Mouse (Mus musculus): Measurements from ENCODE around the gene Iffo2. TPM values are rescaled to one million over a fixed set of nuclear protein-coding genes. Genes with fewer than 3 reads are reported as not detected.

The Iffo2 gene
- polyA plus RNA-seq, 1 experiment from 2014 or later: 3.5 TPM

GRCm38 (mm10) chr4:139574799-139575672, 44.7 kb downstream of the Iffo2 start:
- H3K4me2 ChIP-seq (ENCODE audit: low read length): peak overlapping the region; percentile 69
- peak; percentile 68 for ATAC-seq
- H3K4me1 ChIP-seq (ENCODE audit: control insufficient read depth, insufficient read depth, low read length): peaks cover 27% of the 10 kb centered on the region
- peak overlapping the region; percentile 91 for H3K9ac ChIP-seq (ENCODE audit: low read depth, low read length)
- H3K27ac ChIP-seq (ENCODE audit: low read length): peak overlapping the region; percentile 89
- under 1% methylated on average over 88 of the region's 111 CpGs for WGBS
- no peaks in the 10 kb centered on the region for H3K27me3 ChIP-seq (ENCODE audit: control insufficient read depth, insufficient read depth, low read depth, low read length)
- peak overlapping the region; percentile 92 for H3K4me3 ChIP-seq (ENCODE audit: low read depth, low read length)
- no peaks in the 10 kb centered on the region for H3K36me3 ChIP-seq (ENCODE audit: control insufficient read depth, insufficient read depth, low read length)
- no peaks in the 10 kb centered on the region for H3K9me3 ChIP-seq (replicated peaks; ENCODE audit: control insufficient read depth, low read length, poor library complexity, severe bottlenecking)

GRCm38 (mm10) chr4:139575673-139576003, 45.3 kb downstream of the Iffo2 start:
- H3K27me3 ChIP-seq (ENCODE audit: control insufficient read depth, insufficient read depth, low read depth, low read length): no peaks in the 10 kb centered on the region
- H3K4me2 ChIP-seq (ENCODE audit: low read length): peak overlapping the region; percentile 69
- peak overlapping the region; percentile 91 for H3K9ac ChIP-seq (ENCODE audit: low read depth, low read length)
- peaks cover 33% of the 10 kb centered on the region for H3K4me1 ChIP-seq (ENCODE audit: control insufficient read depth, insufficient read depth, low read length)
- 8% methylated on average over 14 of the region's 14 CpGs for WGBS
- peak overlapping the region; percentile 89 for H3K27ac ChIP-seq (ENCODE audit: low read length)
- H3K9me3 ChIP-seq (replicated peaks; ENCODE audit: control insufficient read depth, low read length, poor library complexity, severe bottlenecking): no peaks in the 10 kb centered on the region
- H3K36me3 ChIP-seq (ENCODE audit: control insufficient read depth, insufficient read depth, low read length): no peaks in the 10 kb centered on the region
- peak overlapping the region; percentile 92 for H3K4me3 ChIP-seq (ENCODE audit: low read depth, low read length)
- no peak for ATAC-seq

GRCm38 (mm10) chr4:139576251-139576880, 46.0 kb downstream of the Iffo2 start:
- no peak for ATAC-seq
- Histone ChIP-seq H3K9me3 (replicated peaks; ENCODE audit: control insufficient read depth, low read length, poor library complexity, severe bottlenecking) (no peaks in the 10 kb centered on the region), H3K9ac (ENCODE audit: low read depth, low read length) (peak overlapping the region; percentile 91), H3K4me1 (ENCODE audit: control insufficient read depth, insufficient read depth, low read length) (peaks cover 40% of the 10 kb centered on the region), H3K36me3 (ENCODE audit: control insufficient read depth, insufficient read depth, low read length) (no peaks in the 10 kb centered on the region), H3K4me2 (ENCODE audit: low read length) (peak overlapping the region; percentile 69), H3K27me3 (ENCODE audit: control insufficient read depth, insufficient read depth, low read depth, low read length) (no peaks in the 10 kb centered on the region), H3K4me3 (ENCODE audit: low read depth, low read length) (peak overlapping the region; percentile 92), H3K27ac (ENCODE audit: low read length) (no peak overlapping the region)
- WGBS: 46% methylated on average over 14 of the region's 14 CpGs

- Histone ChIP-seq H3K36me3 (ENCODE audit: control insufficient read depth, insufficient read depth, low read length) (no peaks in the 10 kb centered on the region), H3K4me3 (ENCODE audit: low read depth, low read length) (peak overlapping the region; percentile 92), H3K27me3 (ENCODE audit: control insufficient read depth, insufficient read depth, low read depth, low read length) (no peaks in the 10 kb centered on the region), H3K27ac (ENCODE audit: low read length) (no peak overlapping the region), H3K4me2 (ENCODE audit: low read length) (peak overlapping the region; percentile 69), H3K4me1 (ENCODE audit: control insufficient read depth, insufficient read depth, low read length) (peaks cover 42% of the 10 kb centered on the region), H3K9me3 (replicated peaks; ENCODE audit: control insufficient read depth, low read length, poor library complexity, severe bottlenecking) (no peaks in the 10 kb centered on the region), H3K9ac (ENCODE audit: low read depth, low read length) (peak overlapping the region; percentile 91)
- no peak for ATAC-seq
- 89% methylated on average over 7 of the region's 7 CpGs for WGBS
Observed at GRCm38 (mm10) chr4:139577006-139577405, 46.7 kb downstream of the Iffo2 start.

GRCm38 (mm10) chr4:139578389-139578788, 48.0 kb downstream of the Iffo2 start:
- ATAC-seq: no peak
- no peak overlapping the region for H3K27ac ChIP-seq (ENCODE audit: low read length)
- WGBS: 89% methylated on average over 8 of the region's 8 CpGs
- no peaks in the 10 kb centered on the region for H3K36me3 ChIP-seq (ENCODE audit: control insufficient read depth, insufficient read depth, low read length)
- H3K9me3 ChIP-seq (replicated peaks; ENCODE audit: control insufficient read depth, low read length, poor library complexity, severe bottlenecking): no peaks in the 10 kb centered on the region
- no peak overlapping the region for H3K4me3 ChIP-seq (ENCODE audit: low read depth, low read length)
- H3K4me2 ChIP-seq (ENCODE audit: low read length): no peak overlapping the region
- no peak overlapping the region for H3K9ac ChIP-seq (ENCODE audit: low read depth, low read length)
- peaks cover 42% of the 10 kb centered on the region for H3K4me1 ChIP-seq (ENCODE audit: control insufficient read depth, insufficient read depth, low read length)
- no peaks in the 10 kb centered on the region for H3K27me3 ChIP-seq (ENCODE audit: control insufficient read depth, insufficient read depth, low read depth, low read length)

- H3K9me3 ChIP-seq (replicated peaks; ENCODE audit: control insufficient read depth, low read length, poor library complexity, severe bottlenecking): no peaks in the 10 kb centered on the region
- peaks cover 40% of the 10 kb centered on the region for H3K4me1 ChIP-seq (ENCODE audit: control insufficient read depth, insufficient read depth, low read length)
- H3K27me3 ChIP-seq (ENCODE audit: control insufficient read depth, insufficient read depth, low read depth, low read length): no peaks in the 10 kb centered on the region
- H3K4me3 ChIP-seq (ENCODE audit: low read depth, low read length): no peak overlapping the region
- WGBS: 67% methylated on average over 10 of the region's 10 CpGs
- H3K4me2 ChIP-seq (ENCODE audit: low read length): no peak overlapping the region
- no peaks in the 10 kb centered on the region for H3K36me3 ChIP-seq (ENCODE audit: control insufficient read depth, insufficient read depth, low read length)
- H3K9ac ChIP-seq (ENCODE audit: low read depth, low read length): no peak overlapping the region
- H3K27ac ChIP-seq (ENCODE audit: low read length): no peak overlapping the region
- no peak for ATAC-seq
Observed at GRCm38 (mm10) chr4:139579003-139579402, 48.7 kb downstream of the Iffo2 start.

GRCm38 (mm10) chr4:139579466-139579865, 49.1 kb downstream of the Iffo2 start:
- Histone ChIP-seq H3K4me1 (ENCODE audit: control insufficient read depth, insufficient read depth, low read length) (peaks cover 40% of the 10 kb centered on the region), H3K9me3 (replicated peaks; ENCODE audit: control insufficient read depth, low read length, poor library complexity, severe bottlenecking) (no peaks in the 10 kb centered on the region), H3K36me3 (ENCODE audit: control insufficient read depth, insufficient read depth, low read length) (no peaks in the 10 kb centered on the region), H3K9ac (ENCODE audit: low read depth, low read length) (no peak overlapping the region), H3K4me2 (ENCODE audit: low read length) (no peak overlapping the region), H3K27me3 (ENCODE audit: control insufficient read depth, insufficient read depth, low read depth, low read length) (no peaks in the 10 kb centered on the region), H3K27ac (ENCODE audit: low read length) (no peak overlapping the region), H3K4me3 (ENCODE audit: low read depth, low read length) (no peak overlapping the region)
- ATAC-seq: no peak
- 61% methylated on average over 6 of the region's 6 CpGs for WGBS

- Histone ChIP-seq H3K36me3 (ENCODE audit: control insufficient read depth, insufficient read depth, low read length) (no peaks in the 10 kb centered on the region), H3K27me3 (ENCODE audit: control insufficient read depth, insufficient read depth, low read depth, low read length) (no peaks in the 10 kb centered on the region), H3K27ac (ENCODE audit: low read length) (peak overlapping the region; percentile 44), H3K9ac (ENCODE audit: low read depth, low read length) (peak overlapping the region; percentile 62), H3K9me3 (replicated peaks; ENCODE audit: control insufficient read depth, low read length, poor library complexity, severe bottlenecking) (no peaks in the 10 kb centered on the region), H3K4me3 (ENCODE audit: low read depth, low read length) (no peak overlapping the region; the same call in 1 of the 2 replicates), H3K4me2 (ENCODE audit: low read length) (peak overlapping the region; percentile 50), H3K4me1 (ENCODE audit: control insufficient read depth, insufficient read depth, low read length) (peaks cover 38% of the 10 kb centered on the region)
- ATAC-seq: no peak
- 6% methylated on average over 15 of the region's 15 CpGs for WGBS
Observed at GRCm38 (mm10) chr4:139580663-139581336, 50.5 kb downstream of the Iffo2 start.

All from midbrain, embryonic 16.5 days (tissue).